Mouse (Mus musculus) hindbrain, embryonic 16.5 days (tissue): ENCODE measurements around the gene Nap1l5. TPM values are rescaled to one million over a fixed set of nuclear protein-coding genes. Genes with fewer than 3 reads are reported as not detected.
"Not testable (repeated sequence)": the region's sequence is repeated elsewhere in the genome, so short reads cannot be mapped to it uniquely, and the experiment has no call there.

ENCODE experiments used
- ATAC-seq: fragments of 200-750 bp; cut with Nextera tagmentation; 2 replicates; pipeline ENCODE4 v1.8.0; 2017; ENCODE audit warnings: moderate TSS enrichment, moderate library complexity
- H3K27ac ChIP-seq: fragments of 300-500 bp; sonication (generic); 2 replicates; pipeline ENCODE4 v1.5.1; 2014; ENCODE audit warnings: low read depth, mild to moderate bottlenecking, control low read depth, low read length, moderate library complexity
- H3K27me3 ChIP-seq: fragments of 300-500 bp; sonication (generic); replicated peaks from 2 replicates; pipeline ENCODE4 v1.6.1; 2014; ENCODE audit warnings: low read length; ENCODE audit not compliant: control insufficient read depth, insufficient read depth
- H3K36me3 ChIP-seq: fragments of 300-500 bp; sonication (generic); 2 replicates; pipeline ENCODE4 v1.6.1; 2014; ENCODE audit warnings: mild to moderate bottlenecking, low read length, moderate library complexity, mixed read lengths; ENCODE audit not compliant: control insufficient read depth, insufficient read depth
- H3K4me1 ChIP-seq: fragments of 300-500 bp; sonication (generic); 2 replicates; pipeline ENCODE4 v1.6.1; 2014; ENCODE audit warnings: low read depth, low read length; ENCODE audit not compliant: control insufficient read depth, insufficient read depth
- H3K4me2 ChIP-seq: fragments of 300-500 bp; sonication (generic); 2 replicates; pipeline ENCODE4 v1.6.1; 2014; ENCODE audit warnings: mild to moderate bottlenecking, low read length, control low read depth, moderate library complexity
- H3K4me3 ChIP-seq: fragments of 300-500 bp; sonication (generic); 2 replicates; pipeline ENCODE4 v1.5.1; 2014; ENCODE audit warnings: mild to moderate bottlenecking, low read length, control low read depth, moderate library complexity
- H3K9ac ChIP-seq: fragments of 300-500 bp; sonication (generic); 2 replicates; pipeline ENCODE4 v1.6.1; 2014; ENCODE audit warnings: low read depth, mild to moderate bottlenecking, control low read depth, low read length, moderate library complexity
- H3K9me3 ChIP-seq: fragments of 300-500 bp; sonication (generic); 2 replicates; pipeline ENCODE4 v1.6.1; 2014; ENCODE audit warnings: mild to moderate bottlenecking, low read length, moderate library complexity; ENCODE audit not compliant: control insufficient read depth
- WGBS: fragments of 180-500 bp; shearing (Covaris S2); extraction: QIAGEN DNeasy Blood & Tissue Kit; methylation state at CpG from one replicate; pipeline ENCODE4 v1.1.7; 2014; 5-methylcytosine and 5-hydroxymethylcytosine counted together
- polyA plus RNA-seq: library from polyadenylated mRNA; unstranded; fragments of >200 nt; fragmentation: Nextera tagmentation; extraction: Ambion mirVana; gene quantifications from 2 replicates; pipeline ENCODE4 v1.2.1, GENCODE M21; 2015

Gene Nap1l5
- polyA plus RNA-seq, 1 experiment from 2014 or later, result 507 TPM

GRCm38 (mm10) chr6:58896648-58897047 lies 10.2 kb downstream of the Nap1l5 start:
- 83% methylated on average over 3 of the region's 3 CpGs for WGBS
- no peaks in the 10 kb centered on the region for H3K9me3 ChIP-seq
- no peaks in the 10 kb centered on the region for H3K4me1 ChIP-seq
- no peak overlapping the region for H3K27ac ChIP-seq
- H3K36me3 ChIP-seq, result peaks cover 13% of the 10 kb centered on the region
- H3K27me3 ChIP-seq, result no peaks in the 10 kb centered on the region
- H3K4me3 ChIP-seq, result no peak overlapping the region
- no peak overlapping the region for H3K4me2 ChIP-seq
- no peak overlapping the region for H3K9ac ChIP-seq
- no peak for ATAC-seq

DNA sequence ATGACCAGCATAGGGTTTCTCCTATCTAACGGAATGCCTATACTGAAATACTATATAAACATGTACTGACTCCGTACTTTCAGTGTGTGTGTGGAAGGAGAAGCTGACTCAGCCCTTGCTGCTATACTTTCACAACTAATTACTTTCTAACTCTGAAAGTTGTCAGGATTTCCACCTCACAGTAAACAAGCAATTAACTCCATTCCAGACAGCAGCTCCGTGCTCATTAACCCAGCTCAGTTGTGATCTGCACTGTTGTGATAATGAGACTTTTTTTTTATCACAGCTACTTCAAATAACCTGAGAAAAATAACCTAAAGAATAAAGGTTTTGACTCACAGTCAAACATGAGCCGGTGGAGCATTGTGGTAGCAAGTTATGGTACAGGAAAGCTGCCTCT lies 11.9 kb downstream of the Nap1l5 start:
- Histone ChIP-seq H3K9ac (no peak overlapping the region), H3K36me3 (peaks cover 20% of the 10 kb centered on the region), H3K4me2 (no peak overlapping the region), H3K4me3 (no peak overlapping the region), H3K27me3 (no peaks in the 10 kb centered on the region), H3K27ac (no peak overlapping the region), H3K9me3 (no peaks in the 10 kb centered on the region), H3K4me1 (no peaks in the 10 kb centered on the region)
- ATAC-seq, result 0 out of 2 replicates have a peak, but pooled peaks have one; percentile 45
- 81% methylated on average over 4 of the region's 4 CpGs for WGBS

DNA sequence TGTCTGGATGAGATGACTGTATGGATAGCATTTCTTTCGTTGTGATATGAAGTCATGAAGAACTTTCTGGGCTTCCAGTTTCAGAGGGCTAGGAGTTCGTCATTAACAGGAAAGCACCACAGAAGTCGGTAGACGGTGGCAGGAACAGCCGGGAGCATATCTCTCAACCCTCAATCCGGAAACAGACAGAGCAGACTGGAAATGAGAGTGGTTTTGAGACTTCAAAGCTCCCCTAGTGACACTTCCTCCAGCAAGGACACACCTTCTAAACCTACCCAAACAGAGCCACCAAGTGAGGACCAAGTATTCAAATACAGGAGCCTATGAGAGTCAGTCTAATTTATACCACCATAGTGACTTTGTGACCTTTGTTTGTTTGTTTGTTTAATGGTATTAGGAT lies 13.6 kb downstream of the Nap1l5 start:
- H3K27me3 ChIP-seq, result no peaks in the 10 kb centered on the region
- H3K9ac ChIP-seq, result no peak overlapping the region
- no peak overlapping the region for H3K4me3 ChIP-seq
- H3K4me1 ChIP-seq, result no peaks in the 10 kb centered on the region
- WGBS, result 96% methylated on average over 6 of the region's 6 CpGs
- no peak overlapping the region for H3K27ac ChIP-seq
- peaks cover 21% of the 10 kb centered on the region for H3K36me3 ChIP-seq
- no peak overlapping the region for H3K4me2 ChIP-seq
- H3K9me3 ChIP-seq, result no peaks in the 10 kb centered on the region
- ATAC-seq, result no peak

- H3K36me3 ChIP-seq, result peaks cover 18% of the 10 kb centered on the region
- no peak overlapping the region for H3K9ac ChIP-seq
- WGBS, result 85% methylated on average over 3 of the region's 3 CpGs
- no peak overlapping the region for H3K4me3 ChIP-seq
- no peaks in the 10 kb centered on the region for H3K27me3 ChIP-seq
- ATAC-seq, result no peak
- H3K4me2 ChIP-seq, result no peak overlapping the region
- H3K9me3 ChIP-seq, result no peaks in the 10 kb centered on the region
- H3K27ac ChIP-seq, result no peak overlapping the region
- no peaks in the 10 kb centered on the region for H3K4me1 ChIP-seq
These were observed 17.0 kb downstream of the Nap1l5 start for GRCm38 (mm10) chr6:58889917-58890316.

- Histone ChIP-seq H3K4me3 (no peak overlapping the region), H3K36me3 (peaks cover 5% of the 10 kb centered on the region; the same call in 1 of the 2 replicates), H3K9ac (no peak overlapping the region), H3K9me3 (no peaks in the 10 kb centered on the region), H3K27ac (no peak overlapping the region), H3K27me3 (no peaks in the 10 kb centered on the region), H3K4me2 (no peak overlapping the region), H3K4me1 (no peaks in the 10 kb centered on the region)
- WGBS, result 78% methylated on average over 6 of the region's 6 CpGs
- no peak for ATAC-seq
These were observed 24.6 kb downstream of the Nap1l5 start for GRCm38 (mm10) chr6:58882271-58882670.

DNA sequence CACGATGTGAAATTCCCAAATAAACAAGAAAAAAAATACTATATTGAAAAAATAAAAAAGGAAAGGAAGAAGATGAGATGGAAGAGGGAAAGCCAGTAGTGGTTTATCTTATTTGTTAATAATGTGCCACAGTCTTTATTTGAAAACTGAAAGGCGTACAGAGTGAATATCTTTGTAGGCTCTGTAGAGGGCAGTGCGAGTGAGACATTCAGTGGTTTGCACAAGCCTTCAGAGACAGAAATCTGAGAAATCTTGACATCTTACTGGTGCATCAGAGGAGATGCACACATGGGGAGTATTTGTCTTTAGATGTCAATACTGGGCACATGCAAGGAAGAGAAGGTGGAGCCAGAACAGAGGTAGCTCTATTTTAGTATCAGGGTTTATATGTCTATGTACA lies 25.5 kb downstream of the Nap1l5 start:
- H3K4me2 ChIP-seq, result no peak overlapping the region
- no peak for ATAC-seq
- 90% methylated on average over 3 of the region's 3 CpGs for WGBS

DNA sequence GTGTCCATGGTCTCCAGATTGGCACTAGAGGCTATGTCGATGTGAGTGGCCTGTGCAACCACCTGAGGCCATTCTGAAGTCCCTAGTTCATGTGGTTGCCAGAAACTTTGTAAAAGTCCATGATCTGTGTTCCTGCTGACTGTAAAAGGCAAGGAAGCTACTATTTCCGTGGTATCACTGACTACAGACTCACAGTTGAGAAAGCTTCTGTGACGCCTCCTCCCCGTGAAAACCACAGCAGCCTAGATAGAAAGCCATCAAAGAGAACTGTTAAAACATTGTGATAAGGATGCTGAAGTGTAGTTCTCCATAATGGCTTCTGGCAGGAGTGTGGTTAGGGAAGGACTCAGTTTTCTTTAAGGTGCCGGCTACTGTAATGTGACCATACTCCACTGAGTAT lies 26.0 kb downstream of the Nap1l5 start:
- Histone ChIP-seq H3K27me3 (no peaks in the 10 kb centered on the region), H3K9ac (no peak overlapping the region), H3K9me3 (no peaks in the 10 kb centered on the region), H3K4me2 (no peak overlapping the region), H3K36me3 (peaks cover 6% of the 10 kb centered on the region; the same call in 1 of the 2 replicates), H3K4me1 (no peaks in the 10 kb centered on the region), H3K27ac (no peak overlapping the region), H3K4me3 (no peak overlapping the region)
- ATAC-seq, result no peak
- WGBS, result 92% methylated on average over 5 of the region's 5 CpGs

More for the DNA sequence above, 25.5 kb downstream of the Nap1l5 start:
- Histone ChIP-seq H3K27ac (no peak overlapping the region), H3K9me3 (no peaks in the 10 kb centered on the region), H3K27me3 (no peaks in the 10 kb centered on the region), H3K4me1 (no peaks in the 10 kb centered on the region), H3K9ac (no peak overlapping the region), H3K4me3 (no peak overlapping the region), H3K36me3 (peaks cover 6% of the 10 kb centered on the region; the same call in 1 of the 2 replicates)

- no peak overlapping the region for H3K27ac ChIP-seq
- H3K4me3 ChIP-seq, result no peak overlapping the region
- no peak overlapping the region for H3K9ac ChIP-seq
- H3K9me3 ChIP-seq, result no peaks in the 10 kb centered on the region
- no peak overlapping the region for H3K4me2 ChIP-seq
- WGBS, result 91% methylated on average over 9 of the region's 9 CpGs
- H3K4me1 ChIP-seq, result no peaks in the 10 kb centered on the region
- H3K36me3 ChIP-seq, result peaks cover 6% of the 10 kb centered on the region; the same call in 1 of the 2 replicates
- peak; percentile 59; the same call in 1 of the 2 replicates for ATAC-seq
- H3K27me3 ChIP-seq, result no peaks in the 10 kb centered on the region
These were observed 26.9 kb downstream of the Nap1l5 start for GRCm38 (mm10) chr6:58879987-58880386.

DNA sequence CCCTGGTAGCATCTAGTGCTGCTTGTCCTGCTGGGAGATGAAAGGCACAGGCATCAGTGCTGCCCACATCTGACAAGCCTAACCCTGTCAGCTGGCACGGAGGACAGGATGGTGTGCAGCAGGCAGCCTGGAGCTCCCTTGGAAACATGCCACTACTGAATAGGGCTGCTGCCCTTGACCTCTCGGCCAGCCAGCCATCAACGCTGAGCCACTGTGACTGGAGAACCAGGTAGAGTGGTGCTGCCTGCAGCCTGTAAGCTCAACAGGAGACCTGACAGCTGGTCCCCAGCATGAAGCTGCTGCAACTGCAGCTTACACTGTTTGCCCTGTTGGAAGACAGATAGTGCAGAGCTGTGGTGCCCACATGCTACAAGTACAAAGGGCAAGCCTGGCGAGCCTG lies 27.3 kb downstream of the Nap1l5 start:
- Histone ChIP-seq H3K4me1 (no peaks in the 10 kb centered on the region), H3K9ac (no peak overlapping the region), H3K4me3 (no peak overlapping the region), H3K27ac (no peak overlapping the region), H3K36me3 (peaks cover 8% of the 10 kb centered on the region; the same call in 1 of the 2 replicates), H3K4me2 (no peak overlapping the region), H3K9me3 (no peaks in the 10 kb centered on the region), H3K27me3 (no peaks in the 10 kb centered on the region)
- ATAC-seq, result peak; percentile 74
- WGBS, result 65% methylated on average over 4 of the region's 4 CpGs

DNA sequence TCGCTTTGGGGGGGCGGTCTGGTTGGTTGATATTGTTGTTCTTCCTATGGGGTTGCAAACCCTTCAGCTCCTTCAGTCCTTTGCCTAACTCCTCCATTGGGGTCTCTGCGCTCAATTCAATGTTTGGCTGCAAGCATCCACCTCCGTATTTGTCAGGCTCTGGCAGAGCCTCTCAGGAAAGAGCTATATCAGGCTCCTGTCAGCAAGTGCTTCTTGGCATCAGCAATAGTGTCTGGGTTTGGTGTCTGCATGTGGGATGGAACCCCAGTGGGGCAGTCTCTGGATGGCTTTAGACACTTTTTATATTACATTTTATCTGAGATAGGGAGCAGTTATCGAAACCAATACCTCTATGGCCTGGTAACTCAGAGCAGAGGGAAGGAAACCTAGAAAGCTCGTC lies 39.0 kb downstream of the Nap1l5 start:
- H3K27me3 ChIP-seq, H3K4me1 ChIP-seq, H3K36me3 ChIP-seq, H3K4me3 ChIP-seq, H3K4me2 ChIP-seq, H3K9me3 ChIP-seq, ATAC-seq, H3K27ac ChIP-seq, H3K9ac ChIP-seq: not testable (repeated sequence)
- WGBS, result 96% methylated on average over 6 of the region's 6 CpGs
